Mouse (Mus musculus) hindbrain, embryonic 16.5 days (tissue): ENCODE measurements around the gene Maz. TPM values are rescaled to one million over a fixed set of nuclear protein-coding genes. Genes with fewer than 3 reads are reported as not detected.

Source experiments
- ATAC-seq: fragments of 200-750 bp; cut with Nextera tagmentation; 2 replicates; pipeline ENCODE4 v1.8.0; 2017; ENCODE audit warnings: moderate TSS enrichment, moderate library complexity
- H3K27ac ChIP-seq: fragments of 300-500 bp; sonication (generic); 2 replicates; pipeline ENCODE4 v1.5.1; 2014; ENCODE audit warnings: low read depth, mild to moderate bottlenecking, control low read depth, low read length, moderate library complexity
- H3K27me3 ChIP-seq: fragments of 300-500 bp; sonication (generic); replicated peaks from 2 replicates; pipeline ENCODE4 v1.6.1; 2014; ENCODE audit warnings: low read length; ENCODE audit not compliant: control insufficient read depth, insufficient read depth
- H3K36me3 ChIP-seq: fragments of 300-500 bp; sonication (generic); 2 replicates; pipeline ENCODE4 v1.6.1; 2014; ENCODE audit warnings: mild to moderate bottlenecking, low read length, moderate library complexity, mixed read lengths; ENCODE audit not compliant: control insufficient read depth, insufficient read depth
- H3K4me1 ChIP-seq: fragments of 300-500 bp; sonication (generic); 2 replicates; pipeline ENCODE4 v1.6.1; 2014; ENCODE audit warnings: low read depth, low read length; ENCODE audit not compliant: control insufficient read depth, insufficient read depth
- H3K4me2 ChIP-seq: fragments of 300-500 bp; sonication (generic); 2 replicates; pipeline ENCODE4 v1.6.1; 2014; ENCODE audit warnings: mild to moderate bottlenecking, low read length, control low read depth, moderate library complexity
- H3K4me3 ChIP-seq: fragments of 300-500 bp; sonication (generic); 2 replicates; pipeline ENCODE4 v1.5.1; 2014; ENCODE audit warnings: mild to moderate bottlenecking, low read length, control low read depth, moderate library complexity
- H3K9ac ChIP-seq: fragments of 300-500 bp; sonication (generic); 2 replicates; pipeline ENCODE4 v1.6.1; 2014; ENCODE audit warnings: low read depth, mild to moderate bottlenecking, control low read depth, low read length, moderate library complexity
- H3K9me3 ChIP-seq: fragments of 300-500 bp; sonication (generic); 2 replicates; pipeline ENCODE4 v1.6.1; 2014; ENCODE audit warnings: mild to moderate bottlenecking, low read length, moderate library complexity; ENCODE audit not compliant: control insufficient read depth
- WGBS: fragments of 180-500 bp; shearing (Covaris S2); extraction: QIAGEN DNeasy Blood & Tissue Kit; methylation state at CpG from one replicate; pipeline ENCODE4 v1.1.7; 2014; 5-methylcytosine and 5-hydroxymethylcytosine counted together
- polyA plus RNA-seq: library from polyadenylated mRNA; unstranded; fragments of >200 nt; fragmentation: Nextera tagmentation; extraction: Ambion mirVana; gene quantifications from 2 replicates; pipeline ENCODE4 v1.2.1, GENCODE M21; 2015

Maz gene
- polyA plus RNA-seq, 1 experiment from 2014 or later: 53.9 TPM

DNA sequence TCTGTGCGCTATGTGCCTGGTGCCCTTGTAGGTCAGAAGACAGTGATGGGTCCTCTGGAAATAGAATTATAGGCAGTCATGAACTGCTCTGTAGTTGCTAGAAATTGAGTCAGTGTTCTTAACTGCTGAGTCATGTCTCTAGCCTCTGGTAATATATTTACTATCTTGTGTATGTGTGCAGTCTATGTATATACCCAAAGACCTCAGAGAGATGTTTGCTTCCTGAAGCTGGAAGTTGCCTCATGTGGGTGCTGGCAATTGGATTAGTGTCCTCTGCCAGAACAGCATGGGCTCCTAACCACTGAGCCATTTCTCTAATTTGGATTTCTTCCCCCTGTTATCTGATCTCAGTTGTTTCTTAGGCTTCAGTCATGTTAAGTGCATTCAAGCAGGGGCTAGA, 3.3 kb upstream of the Maz start:
- Histone ChIP-seq H3K4me2 (no peak overlapping the region), H3K9me3 (no peaks in the 10 kb centered on the region), H3K36me3 (no peaks in the 10 kb centered on the region), H3K4me1 (peaks cover 8% of the 10 kb centered on the region), H3K9ac (no peak overlapping the region), H3K4me3 (no peak overlapping the region), H3K27ac (no peak overlapping the region), H3K27me3 (no peaks in the 10 kb centered on the region)
- no peak for ATAC-seq
- WGBS: 100% methylated on average over 1 of the region's 1 CpGs

DNA sequence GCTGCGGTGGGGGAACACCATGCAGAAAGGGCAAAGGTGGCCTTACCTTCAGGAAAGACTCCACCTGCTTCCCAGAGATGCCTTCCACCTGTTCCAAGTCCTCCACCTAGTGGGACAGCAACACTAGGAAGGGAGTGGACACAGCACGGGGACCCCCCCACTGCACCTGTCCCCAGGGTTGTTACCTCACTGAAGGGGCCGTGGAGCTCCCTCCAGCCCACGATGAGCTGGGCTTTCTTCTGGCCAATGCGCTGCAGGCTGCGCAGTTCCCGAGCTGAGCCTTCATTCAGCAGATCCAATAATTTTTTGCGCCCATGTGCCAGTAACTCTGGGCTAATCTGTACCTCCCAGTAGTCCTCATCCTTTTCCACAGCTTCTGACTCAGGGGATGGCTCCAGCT, 1.0 kb upstream of the Maz start:
- peaks cover 31% of the 10 kb centered on the region for H3K4me1 ChIP-seq
- no peaks in the 10 kb centered on the region for H3K27me3 ChIP-seq
- ATAC-seq: peak; percentile 5
- peak overlapping the region; percentile 63 for H3K9ac ChIP-seq
- peak overlapping the region; percentile 100 for H3K27ac ChIP-seq
- peaks cover 6% of the 10 kb centered on the region; the same call in 1 of the 2 replicates for H3K36me3 ChIP-seq
- peak overlapping the region; percentile 95 for H3K4me2 ChIP-seq
- peak overlapping the region; percentile 91 for H3K4me3 ChIP-seq
- WGBS: 61% methylated on average over 8 of the region's 8 CpGs
- H3K9me3 ChIP-seq: no peaks in the 10 kb centered on the region

DNA sequence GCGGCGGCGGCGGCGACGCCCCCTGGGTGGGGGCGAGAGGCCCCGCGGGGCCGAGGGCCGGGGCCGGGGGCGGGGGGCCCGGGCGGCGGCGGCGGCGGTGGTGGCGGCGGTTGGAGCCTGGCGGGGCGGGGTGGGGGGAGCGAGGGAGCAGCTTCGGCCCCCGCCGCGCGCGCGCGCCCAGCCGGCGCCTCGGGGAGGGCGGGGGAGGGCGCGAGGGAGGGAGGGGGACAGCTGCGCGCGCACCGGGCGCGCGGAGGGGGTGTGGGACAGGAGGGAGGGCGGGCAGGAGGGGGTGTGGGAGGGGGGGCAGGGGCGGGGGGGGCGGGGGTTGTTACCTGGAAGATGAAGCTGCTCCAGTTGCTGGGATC, 237 bp downstream of the Maz start:
- Histone ChIP-seq H3K4me1 (peaks cover 33% of the 10 kb centered on the region), H3K9me3 (no peaks in the 10 kb centered on the region)
- ATAC-seq: no peak

DNA sequence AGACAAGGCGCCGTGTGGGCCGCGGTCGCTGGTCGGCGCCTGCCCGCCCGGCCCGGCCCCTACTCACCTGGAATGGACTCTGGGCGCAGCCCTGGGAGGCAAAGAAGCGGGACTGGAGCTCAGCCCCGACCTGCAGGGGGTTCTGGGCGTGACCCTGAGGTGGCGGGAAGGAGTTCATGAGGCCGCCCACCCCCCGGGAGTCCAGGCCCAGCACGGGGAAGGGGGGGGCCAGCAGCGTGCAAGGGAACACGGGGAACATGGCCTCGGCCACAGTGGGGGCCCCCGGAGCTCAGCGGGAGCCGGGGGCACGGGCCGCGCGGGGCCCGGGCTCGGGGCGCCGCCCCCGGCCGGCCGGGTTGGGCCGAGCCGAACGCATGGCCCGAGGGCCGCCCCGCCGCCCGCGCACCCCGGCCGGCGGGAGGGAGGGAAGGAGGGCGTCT, 656 bp downstream of the Maz start:
- Histone ChIP-seq H3K9ac (peak overlapping the region; percentile 97), H3K27me3 (no peaks in the 10 kb centered on the region), H3K27ac (peak overlapping the region; percentile 100), H3K9me3 (no peaks in the 10 kb centered on the region), H3K4me3 (peak overlapping the region; percentile 91), H3K4me1 (peaks cover 37% of the 10 kb centered on the region), H3K4me2 (peak overlapping the region; percentile 95), H3K36me3 (peaks cover 14% of the 10 kb centered on the region; the same call in 1 of the 2 replicates)
- ATAC-seq: peak; percentile 5; the same call in 1 of the 2 replicates
- 0% methylated on average over 24 of the region's 48 CpGs for WGBS

More for the DNA sequence above, 237 bp downstream of the Maz start:
- Histone ChIP-seq H3K36me3 (peaks cover 14% of the 10 kb centered on the region; the same call in 1 of the 2 replicates), H3K27me3 (no peaks in the 10 kb centered on the region), H3K4me3 (peak overlapping the region; percentile 91), H3K4me2 (peak overlapping the region; percentile 95), H3K9ac (peak overlapping the region; percentile 97), H3K27ac (peak overlapping the region; percentile 100)
- WGBS: 20% methylated on average over 1 of the region's 48 CpGs

DNA sequence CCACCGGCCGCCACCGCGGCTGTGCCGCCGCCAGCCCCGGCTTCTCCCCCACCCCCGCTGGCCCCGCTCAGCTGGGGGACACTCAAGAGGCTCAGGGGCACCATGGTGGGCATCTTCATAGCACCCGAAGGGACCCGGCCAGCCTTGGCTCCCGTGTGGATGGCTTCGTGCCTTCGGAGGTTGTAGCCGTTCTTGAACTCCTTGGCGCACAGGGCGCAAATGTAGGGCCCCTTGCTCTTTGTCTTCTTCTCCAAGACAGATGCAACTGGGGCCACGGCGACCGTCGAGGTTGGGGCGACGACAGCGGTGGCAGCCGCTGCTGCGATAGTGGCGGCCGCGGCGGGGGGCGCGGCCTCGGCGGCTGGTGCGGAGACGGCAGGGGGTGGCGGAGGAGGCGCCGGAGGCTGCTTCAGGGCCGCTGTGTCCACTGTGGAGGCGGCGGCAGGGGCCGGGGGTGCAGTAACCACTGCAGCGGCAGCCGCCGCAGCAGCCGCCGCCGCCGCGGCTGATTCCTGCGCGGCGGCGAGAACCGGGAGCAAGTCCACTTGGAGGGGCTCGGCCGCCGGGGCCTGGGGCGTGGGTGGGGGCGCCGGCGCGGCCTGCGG, 1.2 kb downstream of the Maz start:
- Histone ChIP-seq H3K9ac (peak overlapping the region; percentile 97), H3K9me3 (no peaks in the 10 kb centered on the region), H3K27me3 (no peaks in the 10 kb centered on the region), H3K4me3 (peak overlapping the region; percentile 91), H3K4me1 (peaks cover 38% of the 10 kb centered on the region), H3K36me3 (peaks cover 14% of the 10 kb centered on the region; the same call in 1 of the 2 replicates), H3K27ac (peak overlapping the region; percentile 100), H3K4me2 (peak overlapping the region; percentile 95)
- no peak for ATAC-seq
- WGBS: under 1% methylated on average over 60 of the region's 65 CpGs

DNA sequence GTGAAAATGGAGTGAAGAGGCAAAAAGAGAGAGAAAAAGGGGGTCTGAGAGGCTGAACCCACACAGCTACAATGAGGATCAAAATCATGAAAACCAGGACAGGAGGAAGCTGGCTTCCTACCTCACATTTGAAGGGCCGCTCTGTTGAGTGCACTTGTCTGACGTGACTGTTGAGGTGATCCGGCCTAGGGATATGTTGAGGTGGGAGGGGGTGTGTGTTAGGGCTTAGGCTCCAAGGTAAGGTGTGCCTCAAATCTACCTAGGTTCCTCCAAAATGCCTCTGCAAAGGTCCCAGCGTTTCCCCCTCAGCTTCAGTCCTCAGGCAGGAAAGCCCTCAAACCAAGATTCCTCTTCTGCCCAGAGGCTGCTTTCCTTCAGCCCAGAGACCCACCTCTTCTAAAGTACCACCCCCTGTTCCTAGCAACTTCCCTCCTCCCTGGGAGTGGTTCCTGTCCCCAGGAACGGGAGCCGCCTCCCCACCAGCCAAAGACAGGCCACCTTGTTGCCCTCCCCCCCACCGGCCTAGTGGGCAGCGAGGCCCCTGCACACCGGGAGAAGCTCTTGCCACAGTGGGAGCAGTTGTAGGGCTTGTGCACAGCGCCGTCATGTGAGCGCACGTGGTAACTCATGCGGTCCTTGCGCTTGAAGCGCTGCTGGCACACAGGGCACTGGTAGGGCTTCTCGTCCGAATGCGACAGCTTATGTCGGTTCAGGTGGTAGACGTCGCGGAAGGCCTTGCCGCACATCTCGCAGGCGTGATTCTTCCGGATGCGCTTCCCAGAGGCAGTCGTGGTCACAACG, 1.9 kb downstream of the Maz start:
- Histone ChIP-seq H3K4me3 (peak overlapping the region; percentile 91), H3K27me3 (no peaks in the 10 kb centered on the region), H3K4me1 (peaks cover 44% of the 10 kb centered on the region), H3K9ac (peak overlapping the region; percentile 97), H3K36me3 (peaks cover 14% of the 10 kb centered on the region; the same call in 1 of the 2 replicates), H3K4me2 (peak overlapping the region; percentile 95), H3K9me3 (no peaks in the 10 kb centered on the region), H3K27ac (peak overlapping the region; percentile 100)
- under 1% methylated on average over 30 of the region's 30 CpGs for WGBS
- ATAC-seq: peak; percentile 18; the same call in 1 of the 2 replicates

DNA sequence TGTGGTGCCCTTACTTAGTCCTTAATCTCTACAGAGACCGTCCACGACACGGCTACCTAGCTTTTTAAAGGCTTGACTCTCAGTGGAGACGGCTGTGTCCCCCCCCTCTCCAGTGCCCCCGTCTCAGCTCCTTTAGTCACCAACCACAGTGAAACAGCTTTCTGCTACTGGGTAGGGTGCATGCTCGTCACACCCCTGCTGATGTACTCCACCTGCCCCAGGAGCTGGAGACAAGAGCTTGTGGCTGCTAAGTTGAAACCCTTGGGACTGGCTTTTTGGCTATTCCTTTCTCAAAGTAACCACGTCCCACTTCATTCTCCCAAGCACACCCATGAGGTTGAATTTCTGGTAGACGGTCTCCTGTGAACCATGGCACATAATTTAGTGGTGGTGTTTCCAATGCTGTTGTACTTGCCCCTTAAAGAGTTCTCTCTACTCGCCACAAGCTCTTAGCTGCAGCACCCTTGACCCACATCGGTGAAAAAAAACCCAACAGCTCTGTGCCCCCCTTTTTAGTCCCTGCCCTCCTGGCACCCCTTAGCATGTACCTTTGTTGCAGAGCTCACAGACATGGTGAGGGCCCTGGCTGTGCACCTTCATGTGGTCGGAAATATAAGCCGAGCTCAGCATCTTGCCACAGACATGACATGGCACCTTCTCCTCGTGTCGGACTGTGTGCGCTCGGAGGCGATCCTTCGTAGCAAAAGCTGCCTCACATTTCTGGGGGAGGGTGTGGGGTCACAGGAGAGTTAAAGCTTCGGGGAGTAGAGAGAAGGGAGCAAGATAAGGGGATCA, 2.7 kb downstream of the Maz start:
- peak overlapping the region; percentile 100 for H3K27ac ChIP-seq
- H3K4me1 ChIP-seq: peaks cover 53% of the 10 kb centered on the region
- no peaks in the 10 kb centered on the region for H3K9me3 ChIP-seq
- no peaks in the 10 kb centered on the region for H3K27me3 ChIP-seq
- peak overlapping the region; percentile 91 for H3K4me3 ChIP-seq
- WGBS: 16% methylated on average over 19 of the region's 19 CpGs
- H3K9ac ChIP-seq: peak overlapping the region; percentile 97
- no peak for ATAC-seq
- H3K4me2 ChIP-seq: peak overlapping the region; percentile 95
- peaks cover 14% of the 10 kb centered on the region; the same call in 1 of the 2 replicates for H3K36me3 ChIP-seq

DNA sequence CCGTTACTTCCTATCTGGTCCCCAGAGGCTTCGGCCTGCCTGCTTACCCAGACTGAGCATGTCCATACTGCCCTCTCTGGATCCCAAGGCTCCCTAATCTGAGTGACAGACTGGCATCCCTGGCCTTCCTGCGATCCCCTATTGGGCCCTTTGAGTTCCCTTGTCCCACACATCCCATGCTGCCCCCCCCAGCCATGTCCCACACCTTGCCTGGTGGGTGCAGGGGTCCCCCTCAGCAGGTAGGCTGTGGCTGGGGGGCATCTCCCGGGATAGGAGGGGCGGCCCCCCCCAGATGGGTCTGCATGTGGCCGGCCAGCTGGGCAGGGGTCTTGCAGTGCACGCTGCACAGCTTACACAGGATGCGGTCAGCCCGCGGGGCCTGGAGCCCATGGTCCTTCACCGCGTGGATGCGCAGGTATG, 3.6 kb downstream of the Maz start:
- H3K4me1 ChIP-seq: peaks cover 60% of the 10 kb centered on the region
- no peaks in the 10 kb centered on the region for H3K27me3 ChIP-seq
- no peaks in the 10 kb centered on the region for H3K9me3 ChIP-seq
- peak overlapping the region; percentile 95 for H3K4me2 ChIP-seq
- 68% methylated on average over 13 of the region's 13 CpGs for WGBS
- H3K9ac ChIP-seq: peak overlapping the region; percentile 60
- H3K4me3 ChIP-seq: peak overlapping the region; percentile 91
- H3K36me3 ChIP-seq: peaks cover 14% of the 10 kb centered on the region; the same call in 1 of the 2 replicates
- H3K27ac ChIP-seq: peak overlapping the region; percentile 27
- no peak for ATAC-seq
